Mouse (Mus musculus): ENCODE results near the gene Best1.

The Best1 gene

DNA sequence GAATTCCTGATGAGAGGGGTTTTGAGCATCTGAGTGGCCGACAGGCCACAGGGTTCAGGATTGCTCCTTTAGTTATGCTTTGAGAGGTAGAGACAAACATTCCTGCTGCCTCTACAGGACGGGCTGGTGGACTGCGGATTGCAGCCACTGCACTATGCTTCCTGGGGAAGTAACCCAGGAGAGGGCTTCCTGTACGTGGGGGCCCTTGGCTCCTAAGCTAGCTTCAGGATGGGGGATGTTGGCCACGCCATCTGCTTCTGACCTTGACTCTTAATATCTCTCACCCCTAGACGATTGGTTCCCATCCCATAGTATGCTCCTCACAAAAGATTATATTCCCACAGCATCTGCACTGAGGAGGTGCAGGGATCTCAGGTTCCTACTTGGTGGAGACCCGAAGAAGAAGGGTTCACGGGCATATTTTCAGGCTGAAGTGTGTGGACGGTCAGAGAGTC, 21.9 kb upstream of the Best1 start:
- DNase-seq (ENCODE audit: low spot score in 2 of 2): no peak

- DNase-seq (ENCODE audit: low spot score in 2 of 2): peak; percentile 50 to 63
Observed at GRCm38 (mm10) chr19:10022414-10023303, 21.2 kb upstream of the Best1 start.

- no peak for DNase-seq (ENCODE audit: low spot score in 2 of 2)
Observed at GRCm38 (mm10) chr19:10021981-10022380, 20.5 kb upstream of the Best1 start.

DNA sequence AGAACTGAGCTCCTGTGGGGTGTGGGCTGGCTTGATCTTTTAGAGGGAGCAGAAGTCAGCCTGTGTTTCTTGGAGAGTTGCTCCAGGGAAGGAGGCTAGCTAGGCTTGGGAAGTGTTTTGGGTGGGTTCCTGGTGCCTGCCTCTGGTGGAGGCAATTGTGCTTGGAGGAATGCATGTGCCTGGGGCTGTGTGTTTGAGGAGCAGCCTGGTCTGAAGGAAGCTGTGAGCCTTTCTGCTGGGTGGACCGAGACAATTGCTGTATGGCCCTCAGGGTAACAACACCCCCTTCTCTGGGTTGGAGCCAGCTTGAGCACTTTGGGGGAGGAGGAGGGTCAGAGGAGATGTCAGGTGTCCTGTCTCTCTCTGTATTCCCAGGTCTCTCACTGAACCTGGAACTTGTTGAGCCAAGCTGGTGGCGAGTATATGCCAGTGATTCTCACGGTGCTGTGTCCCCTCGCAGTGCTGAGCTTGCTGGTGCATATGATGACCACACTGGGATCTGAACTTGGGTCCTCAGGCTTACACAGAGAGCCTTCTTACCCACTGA, 17.9 kb upstream of the Best1 start:
- DNase-seq (ENCODE audit: low spot score in 2 of 2): no peak

GRCm38 (mm10) chr19:10018527-10018818, 17.0 kb upstream of the Best1 start:
- DNase-seq (ENCODE audit: low spot score in 2 of 2): no peak

DNA sequence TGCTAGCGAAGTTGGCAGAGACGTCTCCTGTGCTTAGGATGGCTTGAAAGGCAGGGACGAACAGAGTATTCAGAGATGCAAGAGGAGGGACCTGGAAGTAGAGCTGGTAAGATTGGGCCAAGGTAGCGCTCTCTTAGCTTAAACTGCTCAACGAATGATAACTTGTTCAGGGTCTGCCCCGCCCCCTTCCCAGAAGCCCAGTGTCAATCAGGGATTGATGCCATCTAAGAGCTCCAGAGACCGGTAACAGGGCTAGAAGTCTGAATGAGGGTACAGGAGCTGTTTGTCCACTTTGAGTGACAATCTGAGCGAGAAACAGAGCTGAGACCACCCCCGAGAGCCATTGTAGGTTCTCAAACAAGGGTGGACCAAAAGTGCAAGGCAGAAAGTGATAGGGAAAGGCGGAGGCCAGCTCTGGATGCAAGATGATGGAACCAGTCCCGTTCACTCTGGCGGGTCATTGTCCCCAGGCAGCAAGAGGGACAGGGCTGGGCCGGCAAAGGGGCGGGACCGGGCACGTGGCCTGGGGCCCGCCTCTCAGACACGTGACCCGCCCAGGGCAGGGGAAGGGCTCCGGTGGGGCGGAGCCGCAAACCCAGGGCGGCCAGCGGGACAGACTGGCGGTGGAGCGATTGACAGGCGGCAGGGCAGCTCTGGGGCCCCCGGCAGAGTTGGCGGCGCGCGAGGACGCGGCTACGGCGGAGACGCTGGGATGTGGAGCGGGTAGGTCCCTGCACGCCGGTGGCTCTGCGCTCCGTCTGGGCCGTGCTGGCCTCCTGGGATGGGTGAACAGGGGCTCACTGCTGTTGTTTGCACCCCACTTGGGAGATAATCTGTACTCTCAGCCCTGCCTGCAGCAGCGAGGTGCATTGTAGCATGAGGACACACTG, 16.4 kb upstream of the Best1 start:
- DNase-seq (ENCODE audit: low spot score in 2 of 2): peak; percentile 95 to 96

GRCm38 (mm10) chr19:10016151-10016550, 14.7 kb upstream of the Best1 start:
- DNase-seq (ENCODE audit: low spot score in 2 of 2): no peak

DNA sequence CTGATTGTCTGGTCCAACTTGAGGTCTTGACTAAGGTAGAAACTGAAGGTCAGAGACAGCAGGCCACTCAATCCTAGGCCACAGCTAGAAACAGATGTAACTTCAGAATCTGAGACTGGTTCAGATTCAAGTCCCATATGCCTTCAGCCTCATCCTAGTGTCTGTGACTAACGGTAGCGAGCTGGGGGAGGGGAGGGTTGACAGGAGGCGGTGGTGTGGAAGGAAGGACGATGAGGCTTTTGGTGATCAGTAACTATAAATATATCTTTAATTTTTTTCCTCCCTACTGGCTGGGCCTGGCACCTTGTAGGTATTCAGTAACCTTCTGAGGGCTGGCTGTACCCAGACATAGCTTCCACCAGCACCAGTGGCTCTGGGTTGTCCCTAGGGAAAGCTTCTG, 14.0 kb upstream of the Best1 start:
- DNase-seq (ENCODE audit: low spot score in 2 of 2): no peak

- no peak for DNase-seq (ENCODE audit: low spot score in 2 of 2)
Observed at GRCm38 (mm10) chr19:10014824-10015223, 13.4 kb upstream of the Best1 start.

GRCm38 (mm10) chr19:10013913-10014312, 12.5 kb upstream of the Best1 start:
- peak; percentile 82 for DNase-seq (ENCODE audit: low spot score in 2 of 2)

DNA sequence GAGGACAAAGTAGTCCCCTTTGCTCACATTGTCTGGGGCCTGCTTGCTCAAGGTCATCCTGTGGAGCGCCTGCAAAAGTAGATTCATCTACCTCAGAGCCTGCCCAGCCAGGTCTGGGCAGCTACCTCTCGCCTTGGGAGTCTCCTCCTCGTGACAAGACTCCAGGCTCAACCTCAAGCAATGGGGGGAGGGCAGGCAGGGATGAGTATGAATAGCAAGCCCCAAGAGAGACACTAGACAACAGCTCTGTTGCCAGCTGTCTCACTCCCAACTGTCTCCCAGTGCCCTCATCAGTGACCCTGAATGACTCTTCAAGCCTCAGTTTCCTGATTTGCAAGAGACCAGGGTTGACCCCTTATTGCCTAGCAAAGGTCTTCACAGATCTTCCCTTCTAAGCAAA, 11.9 kb upstream of the Best1 start:
- DNase-seq (ENCODE audit: low spot score in 2 of 2): peak in 1 of 2 experiments; percentile 60

- peak; percentile 88 for DNase-seq (ENCODE audit: low spot score in 2 of 2)
Observed at GRCm38 (mm10) chr19:10012827-10013278, 11.4 kb upstream of the Best1 start.

DNA sequence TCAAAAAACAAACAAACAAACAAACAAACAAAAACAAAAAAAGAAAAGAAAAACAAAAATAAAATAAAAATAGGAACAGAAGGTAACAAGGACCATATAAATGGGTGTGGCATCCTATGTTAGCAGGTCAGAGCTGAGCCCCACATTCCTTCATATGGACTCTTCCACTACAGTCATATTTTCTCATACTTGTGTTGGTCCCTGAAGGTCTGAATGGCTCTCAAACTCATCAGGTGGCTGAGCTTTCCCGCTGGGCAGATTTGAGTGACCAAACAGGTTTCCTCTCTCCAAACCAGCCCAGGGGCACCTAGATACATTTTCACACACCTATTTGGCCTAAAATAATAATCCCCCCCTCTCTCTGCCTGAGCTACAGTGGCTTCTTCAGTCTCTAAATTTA, 10.0 kb upstream of the Best1 start:
- no peak for DNase-seq (ENCODE audit: low spot score in 2 of 2)

DNA sequence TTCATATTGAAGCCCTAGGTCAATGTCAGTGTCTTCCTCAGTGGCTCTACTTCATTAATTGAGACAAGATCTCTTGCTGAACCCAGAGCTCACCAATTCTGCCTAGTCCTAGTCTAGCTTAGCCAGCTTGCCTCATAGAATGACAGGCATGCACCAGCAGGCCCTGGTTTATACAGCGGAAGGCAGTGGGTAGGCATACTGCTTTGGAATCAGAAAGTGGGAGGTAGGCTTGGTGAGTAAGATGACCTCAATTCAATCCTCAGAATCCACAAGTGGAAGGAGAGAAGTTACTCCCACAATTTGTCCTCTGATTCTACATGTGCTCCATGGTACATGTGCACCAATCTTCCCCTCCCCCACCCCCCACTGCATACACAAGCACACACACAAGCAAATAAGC, 2.3 kb upstream of the Best1 start:
- no peak for DNase-seq (ENCODE audit: low spot score in 2 of 2)

GRCm38 (mm10) chr19:10000330-10000729, 1.1 kb downstream of the Best1 start:
- DNase-seq (ENCODE audit: low spot score in 2 of 2): no peak

DNA sequence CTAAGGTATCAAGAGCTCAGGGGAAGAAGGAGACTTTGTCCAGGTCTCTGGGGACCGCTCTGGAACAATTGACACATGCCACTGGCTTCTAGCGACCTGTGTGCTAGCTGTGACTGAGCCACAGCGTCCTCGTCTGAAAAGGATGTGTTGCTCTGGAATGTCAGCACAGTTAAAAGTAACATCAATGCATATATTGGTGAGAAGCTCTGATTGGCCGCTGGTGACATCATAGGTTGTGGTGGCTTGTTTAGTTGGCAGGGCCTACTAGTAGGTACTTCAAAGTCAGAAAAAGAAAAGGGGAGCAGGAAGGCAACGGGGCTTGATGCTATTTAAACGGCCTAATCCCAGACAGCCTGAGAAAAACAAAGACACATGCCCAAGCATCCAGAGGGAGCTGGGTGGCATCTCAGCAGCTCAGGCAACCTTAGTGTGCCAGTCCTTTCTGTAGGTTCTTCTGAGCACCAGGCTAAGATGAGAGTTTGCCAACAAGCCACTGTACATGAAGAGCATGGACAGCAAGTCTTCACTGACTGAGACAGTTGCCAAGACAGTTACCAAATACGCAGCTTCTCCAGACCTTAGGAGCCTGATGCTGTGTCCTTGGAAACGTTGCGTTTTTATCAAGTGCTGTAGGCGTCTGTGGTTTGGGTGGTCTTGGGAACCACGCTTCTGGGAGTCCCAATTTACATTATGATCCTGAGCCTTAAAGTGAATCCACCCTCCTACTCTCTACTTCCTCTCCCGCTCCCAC, 2.5 kb downstream of the Best1 start:
- DNase-seq (ENCODE audit: low spot score in 2 of 2): no peak

GRCm38 (mm10) chr19:9998063-9998416, 3.4 kb downstream of the Best1 start:
- no peak for DNase-seq (ENCODE audit: low spot score in 2 of 2)

- no peak for DNase-seq (ENCODE audit: low spot score in 2 of 2)
Observed at GRCm38 (mm10) chr19:9997204-9998062, 4.0 kb downstream of the Best1 start.

- DNase-seq (ENCODE audit: low spot score in 2 of 2): peak; percentile 84 to 87
Observed at GRCm38 (mm10) chr19:9993036-9993656, 8.3 kb downstream of the Best1 start.
